Mouse (Mus musculus): Measurements from ENCODE around the gene Foxk1. TPM values are rescaled to one million over a fixed set of nuclear protein-coding genes. Genes with fewer than 3 reads are reported as not detected.

Gene Foxk1
- total and polyA plus RNA-seq, 2 experiments, result 3.0 to 7.6 TPM

- no peak overlapping the region for H3K9ac ChIP-seq (ENCODE audit: low read depth, low read length)
- peaks cover 7% of the 10 kb centered on the region; the same call in 1 of the 2 replicates for H3K4me1 ChIP-seq (ENCODE audit: control insufficient read depth, insufficient read depth, low read length)
- WGBS, result 82% methylated on average over 5 of the region's 5 CpGs
- no peak overlapping the region for H3K27ac ChIP-seq (replicated peaks; ENCODE audit: insufficient read depth, low read depth, low read length)
- no peaks in the 10 kb centered on the region for H3K36me3 ChIP-seq (ENCODE audit: control insufficient read depth, insufficient read depth, low read length)
- no peaks in the 10 kb centered on the region for H3K27me3 ChIP-seq (ENCODE audit: control insufficient read depth, insufficient read depth, low read length)
- no peaks in the 10 kb centered on the region; the same call in 1 of the 2 replicates for H3K79me2 ChIP-seq (ENCODE audit: control insufficient read depth, insufficient read depth, low read length)
- H3K4me3 ChIP-seq (ENCODE audit: insufficient read depth, low read depth, low read length), result no peak overlapping the region
- DNase-seq (ENCODE audit: extremely low read depth, low read depth, low spot score), result no peak
- TF ChIP-seq POLR2A (IDR thresholded peaks at IDR 0.05; ENCODE audit: extremely low read depth, insufficient read depth, low read length) (no peak), CTCF (IDR thresholded peaks at IDR 0.05; ENCODE audit: low read depth, low read length) (no peak)
Measured at GRCm38 (mm10) chr5:142395909-142396308, 5.4 kb upstream of the Foxk1 start.

GRCm38 (mm10) chr5:142400181-142400883 is 965 bp upstream of the Foxk1 start:
- 26% methylated on average over 17 of the region's 17 CpGs for WGBS
- H3K27ac ChIP-seq (replicated peaks; ENCODE audit: insufficient read depth, low read depth, low read length), result peak overlapping the region; percentile 14
- H3K27me3 ChIP-seq (ENCODE audit: control insufficient read depth, insufficient read depth, low read length), result no peaks in the 10 kb centered on the region
- H3K36me3 ChIP-seq (ENCODE audit: control insufficient read depth, insufficient read depth, low read length), result no peaks in the 10 kb centered on the region
- peak; percentile 85 for DNase-seq (ENCODE audit: extremely low read depth, low read depth, low spot score)
- no peak for TF ChIP-seq POLR2A (IDR thresholded peaks at IDR 0.05; ENCODE audit: extremely low read depth, insufficient read depth, low read length)
- TF ChIP-seq CTCF (IDR thresholded peaks at IDR 0.05; ENCODE audit: low read depth, low read length), result no peak
- H3K9ac ChIP-seq (ENCODE audit: low read depth, low read length), result no peak overlapping the region
- H3K4me1 ChIP-seq (ENCODE audit: control insufficient read depth, insufficient read depth, low read length), result peaks cover 31% of the 10 kb centered on the region
- H3K4me3 ChIP-seq (ENCODE audit: insufficient read depth, low read depth, low read length), result no peak overlapping the region
- H3K79me2 ChIP-seq (ENCODE audit: control insufficient read depth, insufficient read depth, low read length), result peaks cover 38% of the 10 kb centered on the region

- H3K4me1 ChIP-seq (ENCODE audit: control insufficient read depth, insufficient read depth, low read length), result peaks cover 43% of the 10 kb centered on the region
- H3K4me3 ChIP-seq (ENCODE audit: insufficient read depth, low read depth, low read length), result peak overlapping the region; percentile 98
Measured at GRCm38 (mm10) chr5:142401641-142402625, 636 bp downstream of the Foxk1 start.

GRCm38 (mm10) chr5:142403694-142404093 is 2.4 kb downstream of the Foxk1 start:
- no peak for TF ChIP-seq CTCF (IDR thresholded peaks at IDR 0.05; ENCODE audit: low read depth, low read length)
- TF ChIP-seq POLR2A (IDR thresholded peaks at IDR 0.05; ENCODE audit: extremely low read depth, insufficient read depth, low read length), result no peak
- H3K27ac ChIP-seq (replicated peaks; ENCODE audit: insufficient read depth, low read depth, low read length), result no peak overlapping the region
- peaks cover 47% of the 10 kb centered on the region for H3K4me1 ChIP-seq (ENCODE audit: control insufficient read depth, insufficient read depth, low read length)
- H3K79me2 ChIP-seq (ENCODE audit: control insufficient read depth, insufficient read depth, low read length), result peaks cover 61% of the 10 kb centered on the region
- WGBS, result 43% methylated on average over 3 of the region's 3 CpGs
- no peak overlapping the region for H3K9ac ChIP-seq (ENCODE audit: low read depth, low read length)
- DNase-seq (ENCODE audit: extremely low read depth, low read depth, low spot score), result no peak
- no peak overlapping the region for H3K4me3 ChIP-seq (ENCODE audit: insufficient read depth, low read depth, low read length)
- no peaks in the 10 kb centered on the region for H3K27me3 ChIP-seq (ENCODE audit: control insufficient read depth, insufficient read depth, low read length)
- H3K36me3 ChIP-seq (ENCODE audit: control insufficient read depth, insufficient read depth, low read length), result no peaks in the 10 kb centered on the region

More at GRCm38 (mm10) chr5:142401641-142402625, 636 bp downstream of the Foxk1 start:
- H3K27me3 ChIP-seq (ENCODE audit: control insufficient read depth, insufficient read depth, low read length), result no peaks in the 10 kb centered on the region
- H3K79me2 ChIP-seq (ENCODE audit: control insufficient read depth, insufficient read depth, low read length), result peaks cover 44% of the 10 kb centered on the region
- H3K36me3 ChIP-seq (ENCODE audit: control insufficient read depth, insufficient read depth, low read length), result no peaks in the 10 kb centered on the region
- TF ChIP-seq POLR2A (IDR thresholded peaks at IDR 0.05; ENCODE audit: extremely low read depth, insufficient read depth, low read length), result no peak
- no peak for TF ChIP-seq CTCF (IDR thresholded peaks at IDR 0.05; ENCODE audit: low read depth, low read length)
- WGBS, result 3% methylated on average over 67 of the region's 67 CpGs
- peak overlapping the region; percentile 100 for H3K9ac ChIP-seq (ENCODE audit: low read depth, low read length)
- peak overlapping the region; percentile 89 for H3K27ac ChIP-seq (replicated peaks; ENCODE audit: insufficient read depth, low read depth, low read length)
- DNase-seq (ENCODE audit: extremely low read depth, low read depth, low spot score), result peak; percentile 71

DNA sequence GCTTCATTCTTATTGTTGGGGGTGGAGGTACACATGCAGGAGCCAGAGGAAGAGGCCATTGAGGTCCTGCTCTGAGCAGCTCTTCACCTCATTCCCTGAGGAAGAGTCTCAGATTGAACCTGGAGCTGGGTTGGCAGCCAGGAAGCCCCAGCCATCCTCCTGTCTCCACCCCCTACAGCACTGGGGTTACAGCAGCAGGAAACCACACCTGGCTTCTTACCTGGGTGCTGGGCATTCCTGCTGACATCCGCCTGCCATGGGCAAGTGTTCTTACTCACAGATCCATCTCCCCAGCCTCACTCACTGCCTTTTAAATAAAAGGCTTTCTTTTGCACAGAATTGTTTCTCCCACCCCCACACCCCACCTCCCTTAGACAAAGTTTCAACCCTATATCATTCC is 3.0 kb downstream of the Foxk1 start:
- no peak for TF ChIP-seq CTCF (IDR thresholded peaks at IDR 0.05; ENCODE audit: low read depth, low read length)
- no peak for TF ChIP-seq POLR2A (IDR thresholded peaks at IDR 0.05; ENCODE audit: extremely low read depth, insufficient read depth, low read length)
- no peak overlapping the region for H3K9ac ChIP-seq (ENCODE audit: low read depth, low read length)
- H3K4me1 ChIP-seq (ENCODE audit: control insufficient read depth, insufficient read depth, low read length), result peaks cover 47% of the 10 kb centered on the region
- H3K27me3 ChIP-seq (ENCODE audit: control insufficient read depth, insufficient read depth, low read length), result no peaks in the 10 kb centered on the region
- H3K27ac ChIP-seq (replicated peaks; ENCODE audit: insufficient read depth, low read depth, low read length), result no peak overlapping the region
- DNase-seq (ENCODE audit: extremely low read depth, low read depth, low spot score), result no peak
- no peaks in the 10 kb centered on the region for H3K36me3 ChIP-seq (ENCODE audit: control insufficient read depth, insufficient read depth, low read length)
- WGBS, result 89% methylated on average over 1 of the region's 1 CpGs
- H3K4me3 ChIP-seq (ENCODE audit: insufficient read depth, low read depth, low read length), result no peak overlapping the region
- H3K79me2 ChIP-seq (ENCODE audit: control insufficient read depth, insufficient read depth, low read length), result peaks cover 62% of the 10 kb centered on the region

All from liver, adult 2 months (tissue).